Mouse (Mus musculus): ENCODE measurements at regions not wholly inside any gene's neighbourhood (a gene's known extent, or its start where the extent isn't known, plus 50 kb on each side); places are given as distances from the start of the nearest gene placed in this dataset.

- no peak for TF ChIP-seq POLR2A (IDR thresholded peaks at IDR 0.05; ENCODE audit: low read depth, low read length)
- no peak for TF ChIP-seq CTCF (IDR thresholded peaks at IDR 0.05; ENCODE audit: extremely low read depth, insufficient read depth, insufficient read length, insufficient replicate concordance)
These were observed 583.9 kb downstream of the 1700064H15Rik start for GRCm38 (mm10) chr3:19044566-19044965.

All from spleen, adult 2 months (tissue).